Mouse (Mus musculus) hindlimb bud, embryonic 11.5 days (tissue): ENCODE data around the gene Chek2.
"Not testable (repeated sequence)": the region's sequence is repeated elsewhere in the genome, so short reads cannot be mapped to it uniquely, and the experiment has no call there.

ENCODE experiments used
- DNase-seq: peaks from one replicate; pipeline ENCODE4 v3.0.0-alpha.2; 2012; ENCODE audit warnings: low read depth, low spot score; ENCODE audit errors: extremely low spot score

The Chek2 gene

DNA sequence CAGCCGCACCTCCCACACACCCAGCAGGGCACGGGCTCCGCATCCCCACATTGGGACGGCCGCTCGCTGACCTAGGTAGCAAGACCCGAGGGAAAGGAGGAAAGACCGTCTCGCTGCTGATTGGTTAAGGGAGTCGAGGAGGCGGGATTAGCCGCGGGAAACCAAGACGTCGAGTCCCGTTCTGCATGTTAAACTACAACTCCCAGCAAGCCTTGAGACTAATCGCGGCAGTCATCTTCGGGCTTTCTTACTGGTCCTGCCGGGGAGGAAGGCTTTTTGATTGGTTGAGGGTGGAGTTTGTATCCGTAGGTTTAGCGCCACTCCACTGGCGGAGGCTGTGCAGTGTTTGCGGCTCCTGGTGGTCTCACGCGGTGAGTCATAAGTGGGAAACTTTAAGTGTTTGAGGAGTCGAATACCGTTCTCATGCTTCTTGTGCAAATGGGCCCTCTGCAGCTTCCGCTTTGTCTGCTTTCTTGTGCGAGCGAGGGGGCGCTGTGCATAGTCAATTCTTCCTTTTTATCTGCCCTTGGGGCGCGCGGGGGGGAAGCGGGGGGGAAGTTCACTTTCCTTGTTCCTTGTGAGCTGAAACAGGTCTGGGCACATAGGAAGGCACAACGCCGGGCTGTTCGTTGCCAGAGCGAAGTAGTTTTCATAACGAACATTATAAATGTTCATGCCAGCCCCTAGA, at the start of gene Chek2, which contains the start of gene Hscb:
Gene Chek2 (plus strand): TSS at position 302 of the 688 bp plus-strand sequence.
Gene Hscb (minus strand): TSS at position 100 of the 688 bp plus-strand sequence.
- DNase-seq: peak; percentile 97

DNA sequence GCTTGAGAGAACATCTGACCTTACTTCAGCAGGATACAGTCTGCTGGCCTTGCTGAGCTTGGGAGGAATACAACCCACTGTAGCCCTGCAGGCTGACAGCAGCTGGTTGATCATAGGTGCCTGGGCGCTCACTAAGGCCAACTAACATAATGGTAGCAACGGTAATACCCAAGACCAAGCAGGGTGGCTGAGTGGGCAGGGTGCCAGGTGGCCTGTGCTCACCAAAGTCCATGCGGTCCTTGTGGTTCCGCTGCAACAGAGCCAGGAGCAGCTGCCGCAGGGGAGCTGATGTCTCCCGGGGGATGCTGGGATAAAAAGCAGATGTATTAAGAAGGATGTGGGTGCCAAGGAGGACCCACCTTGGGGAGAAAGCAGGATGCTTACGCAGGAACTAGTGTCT, 45.4 kb upstream of the Chek2 start:
- no peak for DNase-seq

DNA sequence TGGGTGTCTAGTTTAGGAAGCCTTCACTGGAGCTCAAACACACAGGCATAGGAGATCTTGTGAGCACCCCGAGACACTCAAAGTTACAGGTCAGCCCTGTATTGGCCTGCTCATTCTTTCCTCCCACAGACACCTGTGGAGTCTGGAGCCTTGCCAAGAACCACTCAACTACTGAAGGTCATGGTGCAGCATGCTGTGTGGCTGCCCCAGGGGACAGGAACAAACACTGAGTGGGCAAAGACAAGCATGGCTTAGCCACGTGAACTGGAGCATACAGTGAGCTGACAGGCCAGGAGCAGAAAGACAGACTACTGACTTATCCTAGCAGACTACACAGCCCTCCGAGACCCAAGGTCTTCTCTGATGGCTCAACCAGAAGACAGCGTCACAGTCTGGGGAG, 42.1 kb upstream of the Chek2 start:
- no peak for DNase-seq

DNA sequence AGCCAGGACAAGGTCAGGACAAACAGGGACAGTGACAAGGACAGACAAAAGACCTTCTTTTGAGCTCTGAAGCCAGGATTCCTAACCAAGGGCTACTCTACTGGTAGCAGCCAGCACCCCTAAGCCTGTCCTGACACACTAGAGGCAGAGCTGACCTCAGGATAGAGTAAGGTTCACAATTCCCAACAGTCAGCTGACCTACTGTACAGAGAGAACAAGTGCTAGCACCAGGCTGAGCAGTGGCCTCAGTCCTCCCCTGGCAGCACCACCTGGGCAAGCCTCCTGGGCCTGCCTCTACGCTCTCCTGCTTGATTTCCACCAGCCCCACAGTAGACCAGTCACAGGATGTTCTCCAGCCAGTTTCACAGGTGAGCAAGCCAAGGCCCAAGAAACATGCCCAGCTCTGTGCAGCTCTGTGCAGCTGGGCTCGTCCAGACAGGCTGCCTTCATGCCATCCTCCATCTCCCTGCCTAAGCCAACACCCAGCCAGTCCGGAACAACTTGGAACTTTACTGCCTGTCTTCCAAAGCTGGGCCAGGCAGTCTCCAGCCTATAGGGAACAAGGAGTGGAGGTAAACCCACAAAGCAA, 38.6 kb upstream of the Chek2 start:
- no peak for DNase-seq

GRCm38 (mm10) chr5:110802186-110802585, 37.6 kb upstream of the Chek2 start:
- no peak for DNase-seq

DNA sequence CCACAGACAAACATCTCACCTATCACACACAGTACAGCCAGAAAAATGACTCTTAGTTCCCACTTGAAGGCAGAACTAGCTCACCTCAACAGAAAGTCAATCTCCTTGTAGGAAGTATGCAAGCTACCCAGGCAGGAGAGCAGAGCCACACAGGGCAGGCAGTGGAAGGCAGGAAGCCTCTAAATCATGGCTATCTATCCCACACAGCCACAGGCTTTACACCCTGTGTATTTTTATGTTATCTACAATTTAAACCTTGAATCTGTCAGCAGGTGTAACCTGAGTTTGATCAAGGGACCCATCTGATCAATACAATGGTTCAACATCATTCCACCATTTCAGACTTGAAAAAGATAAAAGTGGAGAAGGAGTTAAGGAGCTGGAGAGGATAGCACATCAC, 37.0 kb upstream of the Chek2 start:
- DNase-seq: no peak

DNA sequence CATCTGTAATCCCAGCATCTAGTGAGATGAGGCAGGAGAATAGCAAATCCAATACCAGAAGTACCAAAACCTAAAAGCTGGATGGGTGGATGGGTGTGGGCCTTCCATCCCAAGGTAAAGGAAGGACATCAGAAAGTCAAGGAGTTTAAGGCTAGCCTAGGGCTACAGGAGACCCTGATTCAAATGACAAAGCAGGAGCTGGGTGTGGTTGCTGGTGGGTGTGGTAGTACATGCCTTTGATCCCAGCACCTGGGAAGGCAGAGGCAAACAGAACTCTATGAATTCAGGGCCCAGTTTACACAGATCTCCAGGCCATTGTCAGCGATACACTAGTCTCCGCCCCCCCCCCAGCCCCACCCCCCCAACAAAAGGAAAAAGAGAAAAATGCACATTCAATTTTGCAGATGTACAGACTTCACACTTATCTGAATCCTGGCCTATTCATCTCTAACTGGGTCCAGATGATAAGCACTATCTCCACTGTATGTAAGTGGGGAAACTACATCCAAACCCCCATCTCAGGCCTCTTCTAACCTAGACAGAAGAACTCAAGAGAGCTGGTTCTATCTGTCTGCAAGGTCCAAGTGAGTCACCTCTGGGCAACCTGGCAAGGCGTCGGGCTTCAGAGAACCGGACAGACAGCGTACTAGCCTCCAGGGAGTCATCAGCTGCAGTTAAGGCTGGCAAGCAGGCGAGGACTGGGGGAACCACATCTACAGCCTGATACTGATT, 35.6 kb upstream of the Chek2 start:
- no peak for DNase-seq

DNA sequence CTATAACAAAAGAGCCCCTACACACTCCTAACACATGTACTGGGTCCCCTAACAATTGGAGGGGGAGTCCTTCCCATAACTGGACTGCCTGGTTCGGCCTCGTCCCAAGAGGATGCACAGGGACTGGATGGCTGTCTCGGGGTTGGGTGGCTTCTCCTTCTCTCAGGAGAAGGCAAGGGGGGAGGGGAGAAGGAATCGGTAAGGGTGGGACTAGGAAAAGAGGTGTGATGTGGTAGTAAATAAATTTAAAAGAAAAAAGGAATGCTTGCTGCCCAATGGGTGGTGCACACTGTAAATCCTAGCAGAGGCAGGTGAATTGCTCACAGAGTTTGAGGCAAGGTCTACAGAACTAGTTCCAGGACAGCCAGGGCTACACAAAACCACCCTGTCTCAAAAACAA, 33.6 kb upstream of the Chek2 start:
- no peak for DNase-seq

DNA sequence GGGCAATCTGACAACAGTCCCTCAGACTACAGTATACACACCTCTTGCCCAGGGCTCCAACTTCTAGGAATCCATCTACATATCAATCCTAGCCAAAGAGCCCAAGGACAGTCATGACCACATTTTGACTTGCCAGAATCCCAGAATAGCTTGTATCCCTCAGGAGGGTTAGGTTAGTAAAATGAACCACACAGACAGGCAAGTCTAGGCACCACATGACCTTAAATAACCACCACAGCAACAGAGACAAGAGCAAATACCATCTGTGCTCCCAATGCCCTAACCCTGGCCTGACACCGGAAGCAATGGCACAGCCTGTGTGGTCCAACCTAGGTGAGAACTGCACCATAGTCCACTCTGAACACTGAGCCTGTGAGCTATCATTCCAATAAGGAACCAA, 33.1 kb upstream of the Chek2 start:
- no peak for DNase-seq

DNA sequence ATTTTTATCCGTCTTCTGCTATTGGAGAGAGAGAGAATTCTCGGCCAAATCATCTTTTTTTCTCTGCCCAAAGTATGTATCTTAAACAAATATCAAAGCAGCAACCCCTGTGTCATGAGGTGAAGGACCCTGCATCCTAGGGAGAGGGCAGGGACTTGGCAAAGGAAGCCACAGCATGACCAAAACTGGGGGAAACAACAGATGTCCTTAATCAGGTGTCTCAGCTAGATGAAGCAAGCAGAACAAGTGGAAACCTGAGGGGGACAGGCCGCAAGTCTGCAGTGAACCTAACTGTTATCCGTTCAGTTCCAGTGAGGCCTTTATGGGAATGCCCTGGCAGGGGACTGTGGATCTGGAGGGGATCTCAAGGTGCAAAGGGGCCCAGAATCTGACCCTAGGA, 32.3 kb upstream of the Chek2 start:
- no peak for DNase-seq

DNA sequence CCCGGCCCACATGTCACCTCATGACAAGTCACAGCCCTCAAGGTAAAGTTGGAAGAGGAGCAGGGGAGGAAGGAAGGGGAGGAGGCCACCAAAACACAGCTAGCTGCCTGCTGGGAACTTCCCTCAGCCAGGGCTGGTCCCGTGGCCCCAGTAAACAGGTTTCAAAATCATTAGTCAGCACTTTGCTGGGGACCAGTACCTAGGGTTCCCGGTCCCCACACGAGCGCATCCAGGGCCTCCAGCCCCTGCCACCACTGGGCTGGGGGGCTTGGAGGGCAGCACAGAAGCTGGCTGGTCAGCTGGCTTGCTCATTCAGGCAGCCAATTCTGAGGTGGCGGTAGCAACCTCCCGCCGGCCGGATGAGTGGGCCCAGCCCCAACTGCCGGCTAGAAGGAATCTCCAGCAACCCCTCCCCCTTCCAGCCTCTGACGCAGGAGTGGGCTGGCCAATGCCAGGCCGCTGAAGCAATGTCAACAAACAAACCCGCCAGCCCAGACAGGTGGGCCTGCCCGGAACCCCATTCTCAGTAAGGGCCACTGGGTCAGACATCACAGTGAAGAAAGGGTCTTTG, 31.6 kb upstream of the Chek2 start:
- no peak for DNase-seq

GRCm38 (mm10) chr5:110808821-110809666, 30.7 kb upstream of the Chek2 start:
- no peak for DNase-seq

DNA sequence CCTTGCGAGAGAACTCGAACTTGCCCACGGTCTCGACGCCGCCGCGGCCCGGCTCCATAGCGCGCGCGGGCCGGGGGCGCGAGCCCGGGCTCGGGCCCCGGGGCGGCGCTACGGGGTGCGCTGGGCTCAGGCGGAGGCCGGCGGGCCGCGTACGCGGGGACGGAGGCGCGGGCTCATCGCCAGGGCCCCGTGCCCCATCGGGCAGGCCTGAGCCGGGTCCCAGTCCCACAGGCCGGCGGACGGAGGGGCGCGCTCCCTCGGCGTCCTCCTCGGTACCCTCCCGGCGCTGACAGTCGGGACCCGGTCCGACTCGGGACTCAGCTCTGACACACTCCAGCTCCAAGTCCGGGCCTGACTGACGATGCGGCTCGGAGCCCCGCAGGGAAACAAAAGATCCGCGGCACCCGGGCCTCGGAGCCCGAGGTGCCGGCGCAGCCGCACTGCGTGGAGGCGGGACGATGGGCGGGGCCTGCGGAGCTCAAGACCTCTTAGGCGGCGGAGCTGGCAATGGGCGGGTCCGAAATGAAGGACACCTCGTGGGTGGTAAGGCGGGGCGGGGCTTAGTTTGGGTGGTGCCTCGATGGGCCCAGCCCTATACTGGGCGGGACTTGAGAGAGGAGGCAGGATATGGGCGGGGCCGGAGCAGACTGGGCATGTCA, 30.0 kb upstream of the Chek2 start, which contains the start of gene Ulk1:
Gene Ulk1 (minus strand): TSS at position 431 of the 659 bp plus-strand sequence.
- peak; percentile 92 for DNase-seq

DNA sequence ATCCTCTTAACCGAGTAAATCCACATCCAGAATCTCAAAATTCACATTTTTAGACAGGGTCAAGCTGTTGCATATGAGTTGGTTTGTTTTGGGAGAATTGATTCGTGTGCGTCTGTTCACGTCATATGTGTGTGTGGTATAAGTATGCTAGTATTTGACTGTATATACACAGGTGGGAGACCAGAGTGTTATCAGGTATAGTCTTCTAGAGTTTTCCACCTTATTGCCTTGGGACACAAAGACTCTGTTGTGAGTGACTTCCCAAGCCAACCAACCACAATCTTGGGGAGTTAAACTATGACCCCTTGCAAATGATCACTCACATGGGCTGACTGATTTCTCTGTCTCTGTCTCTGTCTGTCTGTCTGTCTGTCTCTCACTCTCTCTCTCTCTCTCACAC, 15.4 kb upstream of the Chek2 start:
- no peak for DNase-seq

- no peak for DNase-seq
Measured at GRCm38 (mm10) chr5:110826781-110827495, 12.8 kb upstream of the Chek2 start.

DNA sequence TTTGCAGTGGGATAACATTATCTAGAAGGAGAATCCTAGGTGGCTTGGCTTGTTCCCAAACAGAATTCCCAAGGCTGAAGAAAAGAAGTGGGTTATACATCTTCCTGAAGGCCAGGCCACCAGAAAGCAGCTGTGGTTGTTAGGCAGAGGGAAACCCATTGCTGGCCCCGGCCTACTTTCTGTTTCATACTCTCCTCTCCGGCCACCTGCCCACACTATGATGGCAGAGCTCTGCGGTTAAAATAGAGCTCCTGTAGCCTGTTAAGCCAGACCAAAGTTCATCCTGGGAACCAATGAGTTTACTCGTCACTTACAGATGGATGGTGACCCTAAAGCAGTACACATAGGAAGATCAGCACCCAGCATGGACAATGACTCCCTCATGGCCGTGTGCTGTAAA, 12.2 kb upstream of the Chek2 start:
- DNase-seq: no peak

DNA sequence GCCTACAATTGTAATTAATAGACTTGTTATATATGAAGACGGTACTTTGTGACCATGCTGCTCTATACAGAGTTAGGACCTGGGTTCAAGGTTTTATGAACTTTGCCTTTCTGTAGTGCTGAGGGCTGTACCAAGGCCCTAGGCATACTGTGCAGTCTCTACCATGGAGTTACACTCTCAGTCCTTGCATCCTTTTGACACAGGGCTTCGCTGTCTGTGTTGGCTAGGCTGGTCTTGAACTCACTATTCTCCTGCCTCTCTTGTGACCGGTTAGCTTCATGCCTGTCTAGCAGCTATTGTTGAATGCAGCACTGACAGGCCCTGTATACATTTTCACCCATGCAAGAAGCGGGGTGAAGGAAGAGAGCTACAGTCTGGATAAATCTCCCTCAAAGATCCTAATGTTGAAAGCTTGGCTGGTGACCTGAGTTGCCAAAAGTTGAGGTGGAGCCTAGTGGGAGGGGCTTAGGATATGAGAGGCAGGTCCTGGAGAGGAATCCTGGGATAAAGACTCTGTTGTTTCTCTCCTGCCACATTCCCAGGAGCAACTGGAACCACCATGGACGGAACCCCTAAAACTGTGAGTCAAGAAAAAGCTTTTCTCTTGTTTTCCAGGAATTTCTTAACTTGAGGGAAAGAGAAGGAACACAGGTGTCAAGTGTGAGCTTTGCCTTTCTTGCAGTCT, 8.6 kb upstream of the Chek2 start:
- DNase-seq: no peak

GRCm38 (mm10) chr5:110835959-110836358, 3.8 kb upstream of the Chek2 start:
- DNase-seq: no peak

GRCm38 (mm10) chr5:110838016-110838415, 1.8 kb upstream of the Chek2 start:
- not testable (repeated sequence) for DNase-seq
